Mouse (Mus musculus): Measurements from ENCODE around the gene Sephs2. TPM values are rescaled to one million over a fixed set of nuclear protein-coding genes. Genes with fewer than 3 reads are reported as not detected.

Gene Sephs2
- 100 to 1,000 TPM; 117 to 125 TPM for total RNA-seq (2023)

DNA sequence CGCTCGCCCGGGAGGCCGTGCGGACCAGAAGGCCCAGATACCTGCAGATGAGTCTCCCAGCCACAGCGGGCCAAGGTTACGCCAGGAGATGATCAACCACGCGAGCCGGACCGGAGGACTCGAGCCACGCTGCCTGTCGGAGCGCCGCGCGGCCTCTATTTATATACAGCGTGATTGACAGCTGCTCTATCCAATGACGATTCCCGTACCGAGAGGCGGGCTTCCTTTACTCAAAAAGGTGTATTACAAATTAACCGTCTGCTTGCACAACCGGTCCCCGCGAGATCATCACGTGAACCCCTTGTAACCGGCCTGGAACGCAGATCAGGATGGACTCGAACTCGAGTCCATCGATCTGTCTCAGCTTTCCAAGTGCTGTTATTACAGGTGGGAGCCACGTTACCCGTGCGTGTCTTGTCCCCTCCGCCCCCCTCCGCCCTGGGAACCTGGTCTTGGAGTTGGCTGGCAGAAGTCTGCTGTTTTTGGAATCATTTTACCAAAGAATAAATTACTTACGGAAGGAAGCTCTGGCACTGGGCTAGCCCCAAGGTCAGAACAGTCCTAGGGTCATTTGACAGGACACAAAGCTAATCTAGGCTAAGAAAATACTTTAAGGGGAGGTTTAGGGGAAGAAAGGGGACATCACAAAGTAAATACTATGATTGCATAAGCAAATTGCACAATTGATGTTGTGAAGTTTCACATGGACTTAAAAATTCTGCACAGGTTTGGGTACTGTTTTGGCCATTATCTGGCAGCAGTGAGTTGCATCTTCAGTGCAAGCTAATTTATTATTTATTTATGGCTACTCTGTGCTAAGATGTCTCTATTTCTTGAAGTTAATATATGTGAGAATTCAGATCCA, at the start of gene Sephs2:
Sephs2 (minus strand) TSS at position 131 of the 865 bp plus-strand sequence.

DNA sequence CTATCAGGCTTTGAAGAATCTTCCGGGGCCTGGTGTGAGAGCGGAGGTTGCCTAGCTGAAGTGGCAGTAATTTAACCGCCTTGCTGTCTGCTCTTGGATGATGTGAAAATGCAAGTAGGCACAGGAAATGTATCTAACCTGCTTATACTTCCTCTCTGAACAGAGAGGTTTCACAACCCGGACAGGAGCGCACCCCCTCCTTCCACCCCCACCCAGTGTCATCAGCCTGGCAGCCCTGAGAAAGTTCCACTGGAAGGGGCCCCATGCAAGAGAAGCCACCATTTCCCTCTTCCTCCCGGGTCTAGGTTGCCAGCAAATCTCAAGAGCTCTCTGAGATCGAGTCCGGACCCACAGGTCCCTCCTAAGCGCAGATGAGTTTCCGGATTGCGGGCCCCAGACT, 22.2 kb upstream of the Sephs2 start, which contains the start of gene Itgal:
Itgal (plus strand) TSS at position 163 of the 400 bp plus-strand sequence.

DNA sequence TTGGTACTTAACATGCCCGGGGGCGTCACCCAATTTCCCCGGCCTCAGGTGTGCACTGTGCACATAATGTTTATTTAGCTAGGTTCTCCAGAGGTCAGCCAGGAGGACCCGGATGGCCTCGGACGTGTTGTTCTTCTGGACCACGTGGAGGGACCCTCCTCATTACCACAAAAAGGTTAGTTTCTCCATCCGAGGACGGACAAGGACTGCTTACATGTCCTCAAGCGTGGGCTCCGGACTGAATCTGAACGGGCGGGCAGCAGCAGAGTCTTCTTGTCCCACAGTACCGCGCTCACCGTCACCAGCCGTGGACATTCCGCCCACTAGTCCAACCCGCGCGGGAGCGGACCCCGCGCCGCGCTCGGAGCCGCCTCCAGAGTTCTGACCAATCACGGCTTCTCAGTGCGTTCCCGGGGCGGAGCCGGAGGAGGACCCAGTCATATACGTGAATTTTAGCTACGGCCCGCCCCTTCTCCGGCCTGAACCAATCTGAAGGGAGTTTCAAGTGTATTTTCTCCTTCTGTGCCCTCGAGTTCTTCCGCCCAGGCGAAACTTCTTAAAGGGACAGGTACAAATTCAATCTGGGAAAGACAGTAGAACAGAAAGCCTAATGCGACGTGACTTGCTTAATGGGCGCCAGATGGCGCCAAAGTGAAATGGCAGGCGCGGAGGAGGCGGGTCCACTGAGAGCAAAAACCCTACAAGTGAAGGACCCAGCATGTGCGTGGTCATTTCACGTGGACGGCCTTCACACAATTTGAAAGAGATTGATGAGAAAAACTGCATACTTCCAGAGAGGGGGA, 13.3 kb downstream of the Sephs2 start, which contains the start of gene Dctpp1:
Dctpp1 (minus strand) TSS at position 401 of the 803 bp plus-strand sequence.

DNA sequence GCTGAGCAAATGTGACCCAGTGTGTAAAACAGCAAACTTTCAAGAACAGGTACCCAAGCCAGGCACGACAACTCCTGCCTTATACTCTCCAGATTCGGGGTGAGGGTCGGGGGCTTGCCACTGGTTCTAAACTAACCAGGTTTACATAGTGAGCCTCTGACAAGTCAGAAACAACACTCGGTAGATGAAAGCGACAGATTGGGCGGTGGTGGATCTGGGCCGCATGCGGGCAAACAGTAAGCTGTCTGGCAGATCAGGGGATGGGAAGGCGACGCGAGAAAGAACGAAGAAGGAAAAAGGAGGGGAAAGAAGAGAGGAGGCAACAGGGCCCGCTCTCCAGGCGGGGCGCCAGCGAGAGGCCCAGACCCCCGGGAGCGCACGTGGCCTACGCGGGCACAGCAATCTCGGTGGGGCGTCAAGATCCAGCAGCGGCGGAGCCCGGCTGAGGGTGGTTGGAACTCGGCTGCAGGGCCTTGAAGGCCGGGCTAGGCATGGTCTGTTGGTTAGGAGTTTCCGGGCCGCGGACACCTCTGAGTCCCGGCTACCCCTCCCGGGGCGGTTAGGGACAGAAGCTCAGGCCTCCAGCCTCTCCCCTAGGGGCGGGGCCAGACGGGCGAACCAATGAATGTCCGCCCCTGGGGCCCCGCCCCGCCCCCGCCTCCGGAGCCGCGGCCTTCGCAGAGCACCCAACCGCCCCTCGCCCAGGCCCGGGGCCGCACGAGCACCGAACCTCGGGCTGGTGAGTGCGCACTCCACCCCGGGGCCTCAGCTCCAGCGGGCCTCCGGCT, 29.8 kb downstream of the Sephs2 start, which contains the start of gene Zfp771:
Zfp771 (plus strand) TSS at position 405 of the 788 bp plus-strand sequence.

DNA sequence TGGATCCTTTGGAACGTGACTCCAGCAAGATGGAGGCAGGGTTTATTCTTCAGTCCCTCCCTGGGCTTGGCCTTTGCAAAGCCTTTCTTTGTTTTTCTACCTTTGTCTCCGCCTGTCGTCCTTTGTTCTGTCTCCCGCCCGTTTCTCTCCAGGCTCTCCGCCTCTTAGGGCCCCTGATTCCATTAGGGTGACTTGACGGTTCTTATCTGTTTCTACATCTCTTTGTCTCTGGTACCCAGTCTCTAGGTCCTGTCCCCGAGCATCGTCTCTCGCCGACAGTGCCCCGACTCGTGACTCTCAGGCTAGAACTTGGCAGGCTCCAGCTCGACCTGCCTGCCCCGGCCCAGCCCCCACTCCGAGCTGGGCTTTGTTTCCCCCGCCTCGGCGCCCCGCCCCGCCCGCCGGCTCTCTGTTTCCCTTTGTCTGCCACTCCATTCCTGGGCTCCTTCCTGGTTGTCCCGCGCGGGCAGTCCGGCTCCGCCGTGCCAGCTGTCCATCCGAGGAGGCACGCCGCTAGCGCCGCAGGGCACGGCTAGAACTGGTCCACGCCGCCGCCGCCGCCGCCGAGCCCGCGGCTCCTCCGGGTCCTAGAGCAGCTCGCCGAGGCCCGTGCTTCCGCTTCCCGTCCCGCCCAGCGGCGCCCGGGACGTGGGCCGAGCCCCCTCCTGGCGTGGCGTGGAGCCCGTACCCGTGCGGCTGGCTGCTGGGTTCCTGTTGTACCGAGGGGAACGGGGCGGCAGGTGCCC, 41.1 kb downstream of the Sephs2 start, which contains the start of the genes Zfp553 and Sept1:
Zfp553 (plus strand) TSS at position 440 of the 746 bp plus-strand sequence.
Sept1 (minus strand) TSS at position 509 of the 746 bp plus-strand sequence.

Other genes with a start within 250 kb of the Sephs2 start
- gene Maz, start 247.0 kb downstream of the Sephs2 start, total RNA-seq (2023): 100 to 1,000 TPM; 177 to 194 TPM
- 10 to 100 TPM; 78.1 to 84.3 TPM for gene Kif22, start 231.6 kb downstream of the Sephs2 start, total RNA-seq (2023)
- gene Zg16, start 186.7 kb downstream of the Sephs2 start, total RNA-seq (2023): 1 to 10 TPM; 1.1 to 1.9 TPM
- gene AI467606, start 182.7 kb downstream of the Sephs2 start, total RNA-seq (2023): 100 to 1,000 TPM; 125 to 140 TPM
- 1 to 10 TPM; 5.4 to 7.0 TPM for gene Qprt, start 151.8 kb downstream of the Sephs2 start, total RNA-seq (2023)
- 100 to 1,000 TPM; 133 to 135 TPM for gene Spn, start 136.2 kb downstream of the Sephs2 start, total RNA-seq (2023)
- 10 to 100 TPM; 50.1 to 54.2 TPM for gene Cd2bp2, start 78.0 kb downstream of the Sephs2 start, total RNA-seq (2023)
- 100 to 1,000 TPM; 118 to 135 TPM for gene Tbc1d10b, start 65.6 kb downstream of the Sephs2 start, total RNA-seq (2023)
- 10 to 100 TPM in 1 of 2 experiments, 1 to 10 TPM in 1; 8.1 to 11.2 TPM for gene Mylpf, start 65.2 kb downstream of the Sephs2 start, total RNA-seq (2023)
- gene Zfp553, start 41.0 kb downstream of the Sephs2 start, total RNA-seq (2023): 1 to 10 TPM; 4.3 TPM
- 100 to 1,000 TPM in 1 of 2 experiments, 10 to 100 TPM in 1; 96.1 to 105 TPM for gene Sept1, start 40.9 kb downstream of the Sephs2 start, total RNA-seq (2023)
- gene Zfp771, start 29.8 kb downstream of the Sephs2 start, total RNA-seq (2023): 1 to 10 TPM; 4.2 to 7.3 TPM
- gene Dctpp1, start 13.3 kb downstream of the Sephs2 start, total RNA-seq (2023): 10 to 100 TPM; 21.8 to 27.9 TPM
- gene Itgal, start 22.2 kb upstream of the Sephs2 start, total RNA-seq (2023): 100 to 1,000 TPM; 190 to 234 TPM
- 1 to 10 TPM; 9.1 to 9.6 TPM for gene Zfp768, start 71.5 kb upstream of the Sephs2 start, total RNA-seq (2023)
- gene Zfp747, start 102.0 kb upstream of the Sephs2 start, total RNA-seq (2023): 1 to 10 TPM; 5.0 to 7.0 TPM
- 1 to 10 TPM; 2.0 to 3.0 TPM for gene 9130019O22Rik, start 113.1 kb upstream of the Sephs2 start, total RNA-seq (2023)
- gene E430018J23Rik, start 119.6 kb upstream of the Sephs2 start, total RNA-seq (2023): 1 to 10 TPM; 1.8 to 2.1 TPM
- gene Zfp764, start 132.8 kb upstream of the Sephs2 start, total RNA-seq (2023): 1 to 10 TPM; 2.8 to 3.4 TPM
- gene Zfp688, start 148.0 kb upstream of the Sephs2 start, total RNA-seq (2023): 10 to 100 TPM; 10.7 to 13.4 TPM
- 1 to 10 TPM; 1.7 to 2.1 TPM for gene Zfp689, start 175.1 kb upstream of the Sephs2 start, total RNA-seq (2023)
- 100 to 1,000 TPM; 116 to 133 TPM for gene Prr14, start 185.6 kb upstream of the Sephs2 start, total RNA-seq (2023)
- gene Fbrs, start 205.1 kb upstream of the Sephs2 start, total RNA-seq (2023): 100 to 1,000 TPM; 191 to 224 TPM
- gene Srcap, start 237.9 kb upstream of the Sephs2 start, total RNA-seq (2023): 10 to 100 TPM; 76.3 to 81.4 TPM
- 10 to 100 TPM; 16.2 to 19.6 TPM for gene Gm42715, start 245.5 kb upstream of the Sephs2 start, total RNA-seq (2023)

Data from neutrophil, adult 83 days (primary cell).